Mouse (Mus musculus) frontal cortex, postnatal 25 days (tissue): ENCODE measurements around the gene Dcun1d3.

Experiments
- DNase-seq, 2 experiments: peaks; one replicate each; pipeline ENCODE4 v3.0.0; 2022; ENCODE audit warnings: low spot score in 2 of 2

The Dcun1d3 gene

GRCm38 (mm10) chr7:119873050-119873449, 23.0 kb downstream of the Dcun1d3 start:
- DNase-seq: no peak

DNA sequence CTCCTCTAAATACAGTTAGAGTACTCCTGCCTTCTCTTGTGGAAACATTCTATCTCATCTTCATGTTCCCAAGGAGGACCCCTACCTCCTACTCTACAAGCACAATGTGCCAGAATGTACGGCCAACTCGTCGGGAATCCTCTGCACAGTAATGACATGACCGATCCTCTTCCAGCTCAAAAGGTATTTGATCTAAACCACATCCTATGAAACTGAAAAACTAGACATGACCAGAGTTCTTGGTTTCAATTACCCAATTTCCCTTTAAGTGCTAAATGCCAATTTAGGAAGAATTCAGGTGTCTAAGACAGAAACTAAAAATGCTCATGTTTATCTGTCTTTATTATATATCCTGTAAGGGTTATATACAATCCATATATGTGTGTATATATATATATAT, 23.9 kb downstream of the Dcun1d3 start:
- no peak for DNase-seq

- no peak for DNase-seq
Measured at GRCm38 (mm10) chr7:119866136-119866535, 30.0 kb downstream of the Dcun1d3 start.

DNA sequence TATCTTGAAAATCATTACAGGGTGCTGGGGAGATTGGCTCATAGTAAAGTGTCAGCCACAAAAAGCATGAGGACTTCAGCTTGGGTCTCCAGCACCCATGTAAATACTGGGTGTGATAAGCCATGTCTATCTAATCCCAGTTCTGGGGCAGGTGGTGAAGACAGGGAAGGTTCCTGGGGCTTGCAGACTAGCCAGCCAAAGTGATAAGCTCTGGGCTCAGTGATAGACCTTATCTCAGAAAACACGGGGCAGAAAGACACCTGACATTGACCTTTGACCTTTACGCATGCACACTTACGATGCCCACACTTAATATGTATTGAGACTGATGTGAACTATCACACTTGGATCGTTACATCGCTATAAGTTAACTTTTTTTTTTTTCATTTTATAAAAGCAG, 31.6 kb downstream of the Dcun1d3 start:
- DNase-seq: no peak

GRCm38 (mm10) chr7:119862167-119862566, 33.9 kb downstream of the Dcun1d3 start:
- DNase-seq: no peak

DNA sequence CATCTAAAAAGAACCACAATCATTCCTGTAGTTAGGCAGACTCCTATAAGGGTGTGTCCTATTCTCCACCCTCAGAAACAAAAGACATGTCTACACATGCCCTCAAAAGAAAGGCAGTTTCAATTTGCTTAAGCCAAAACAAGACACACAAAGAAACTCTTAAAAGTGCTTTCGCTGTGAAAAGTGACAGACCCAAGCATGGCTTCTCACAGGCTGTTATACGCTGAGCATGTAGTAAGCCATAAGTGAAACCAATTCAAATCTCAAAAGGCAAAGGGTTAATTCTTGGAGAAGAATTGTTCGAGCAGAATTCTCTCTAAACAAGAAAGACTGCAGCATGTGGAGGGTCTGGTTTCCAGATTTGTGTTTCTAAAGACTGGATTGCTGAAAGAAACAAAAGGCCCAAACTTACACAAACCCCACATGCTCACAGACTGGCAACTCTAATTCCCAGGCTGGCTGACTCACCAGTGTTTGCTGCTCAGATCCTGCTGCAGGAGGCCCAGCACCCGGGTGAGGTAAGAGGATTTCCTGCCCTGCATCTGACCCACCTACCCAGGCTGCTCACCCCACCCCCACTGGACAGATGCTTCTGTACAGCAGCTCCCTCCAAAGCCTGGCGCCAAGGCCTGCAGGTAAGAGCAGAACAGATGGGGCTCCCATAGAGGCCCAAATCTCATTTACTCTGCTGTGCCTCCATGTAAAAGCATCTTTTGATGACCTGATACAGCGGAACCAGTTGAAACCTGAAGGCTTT, 34.6 kb downstream of the Dcun1d3 start:
- DNase-seq: peak in 1 of 2 experiments; percentile 18

GRCm38 (mm10) chr7:119860971-119861334, 35.1 kb downstream of the Dcun1d3 start:
- no peak for DNase-seq

DNA sequence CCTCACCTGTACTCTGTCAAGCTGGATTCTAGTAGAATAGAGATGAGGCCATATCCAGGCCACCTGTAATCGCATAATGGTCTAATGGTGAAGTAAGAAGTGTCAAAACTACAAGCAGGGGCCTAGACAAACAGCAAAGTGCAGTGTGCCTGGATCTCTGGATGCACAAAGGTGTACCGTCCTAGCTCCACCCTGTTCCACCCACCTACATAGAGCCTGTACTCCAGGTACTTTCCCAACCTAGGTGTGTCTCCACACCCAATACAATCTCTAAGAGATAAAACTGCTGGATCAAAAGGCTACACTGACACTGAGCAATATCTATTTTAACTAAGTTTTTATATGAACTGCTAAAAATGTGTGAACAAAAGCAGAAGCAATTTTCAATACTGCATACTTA, 35.5 kb downstream of the Dcun1d3 start:
- DNase-seq: no peak

- DNase-seq: no peak
Measured at GRCm38 (mm10) chr7:119860116-119860515, 36.0 kb downstream of the Dcun1d3 start.

GRCm38 (mm10) chr7:119859476-119859875, 36.6 kb downstream of the Dcun1d3 start:
- DNase-seq: no peak

- DNase-seq: no peak
Measured at GRCm38 (mm10) chr7:119855031-119855430, 41.1 kb downstream of the Dcun1d3 start.

- DNase-seq: no peak
Measured at GRCm38 (mm10) chr7:119854362-119854761, 41.7 kb downstream of the Dcun1d3 start.

DNA sequence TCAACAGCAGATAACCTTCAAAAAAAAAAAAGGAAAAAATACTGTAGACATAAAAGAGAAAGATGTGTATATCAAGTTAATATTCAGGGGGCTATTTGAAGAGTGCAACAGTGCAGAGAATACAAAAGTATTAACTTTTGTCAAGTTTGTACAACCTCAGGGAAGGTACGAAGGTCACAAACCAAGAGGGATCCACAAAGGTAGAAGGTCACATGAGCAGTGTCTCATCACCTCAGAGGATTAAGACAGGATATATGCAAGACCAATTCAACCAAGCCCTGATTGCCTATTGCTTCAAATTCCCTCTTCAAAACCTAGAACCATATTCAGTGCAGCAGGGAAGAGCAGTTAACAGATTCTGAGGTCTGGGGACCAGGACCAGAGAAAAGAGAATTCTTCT, 42.9 kb downstream of the Dcun1d3 start:
- no peak for DNase-seq

DNA sequence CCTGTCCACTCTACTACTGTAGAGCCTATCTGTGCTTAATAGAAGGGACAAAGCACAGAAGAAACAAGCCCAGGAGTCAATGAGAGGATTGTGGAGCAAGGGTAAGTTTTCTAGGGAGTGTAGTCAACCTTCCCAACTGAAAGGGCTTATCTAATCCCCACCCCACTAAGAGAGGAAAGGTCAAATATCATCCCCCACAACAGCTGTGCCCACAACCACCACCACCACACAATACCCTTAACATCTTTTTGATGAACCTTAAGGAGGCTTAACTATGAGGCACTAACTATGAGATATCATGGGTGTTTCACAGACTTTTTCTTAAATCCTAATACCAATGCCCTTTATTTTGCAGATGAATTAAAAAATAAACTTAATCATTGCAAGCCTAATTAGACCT, 43.6 kb downstream of the Dcun1d3 start:
- no peak for DNase-seq

- no peak for DNase-seq
Measured at GRCm38 (mm10) chr7:119850737-119851136, 45.4 kb downstream of the Dcun1d3 start.

GRCm38 (mm10) chr7:119849096-119849495, 47.0 kb downstream of the Dcun1d3 start:
- peak; percentile 64 to 71 for DNase-seq

GRCm38 (mm10) chr7:119847396-119847795, 48.7 kb downstream of the Dcun1d3 start:
- DNase-seq: no peak

GRCm38 (mm10) chr7:119845541-119845940, 50.6 kb downstream of the Dcun1d3 start:
- DNase-seq: no peak

- no peak for DNase-seq
Measured at GRCm38 (mm10) chr7:119841820-119842449, 54.2 kb downstream of the Dcun1d3 start.

DNA sequence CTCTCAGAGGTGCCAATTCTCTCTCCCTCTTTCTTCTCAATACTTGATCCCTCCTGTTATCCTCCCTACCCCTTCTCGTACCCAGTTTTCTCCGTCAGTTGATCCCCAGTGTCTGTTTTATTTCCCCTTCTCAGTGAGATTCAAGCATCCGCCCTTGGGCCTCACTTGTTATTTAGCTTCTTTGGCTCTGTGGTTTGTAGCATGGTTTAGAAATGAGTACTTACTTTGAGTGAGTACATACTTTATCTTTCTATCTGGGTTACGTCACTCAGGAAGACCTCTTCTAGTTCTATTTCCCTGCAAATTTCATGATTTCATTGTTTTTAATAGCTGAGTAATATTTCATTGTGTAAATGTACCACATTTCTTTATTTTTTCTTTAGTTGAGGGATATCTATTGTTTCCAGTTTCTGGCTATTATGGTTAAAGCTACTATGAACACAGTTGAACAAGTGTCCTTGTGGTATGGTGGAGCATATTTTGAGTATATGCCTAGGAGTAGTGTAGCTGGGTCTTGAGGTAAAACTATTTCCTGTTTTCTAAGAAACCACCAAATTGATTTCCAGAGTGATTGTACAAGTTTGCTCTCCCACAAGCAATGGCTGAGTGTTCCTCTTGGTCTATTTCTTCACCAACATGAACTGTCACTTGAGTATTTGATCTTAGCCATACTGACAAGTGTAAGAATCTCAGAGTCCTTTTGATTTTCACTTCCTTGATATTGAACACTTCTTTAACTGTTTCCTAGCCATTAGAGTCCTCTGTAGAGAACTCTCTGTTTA, 59.9 kb downstream of the Dcun1d3 start:
- no peak for DNase-seq

DNA sequence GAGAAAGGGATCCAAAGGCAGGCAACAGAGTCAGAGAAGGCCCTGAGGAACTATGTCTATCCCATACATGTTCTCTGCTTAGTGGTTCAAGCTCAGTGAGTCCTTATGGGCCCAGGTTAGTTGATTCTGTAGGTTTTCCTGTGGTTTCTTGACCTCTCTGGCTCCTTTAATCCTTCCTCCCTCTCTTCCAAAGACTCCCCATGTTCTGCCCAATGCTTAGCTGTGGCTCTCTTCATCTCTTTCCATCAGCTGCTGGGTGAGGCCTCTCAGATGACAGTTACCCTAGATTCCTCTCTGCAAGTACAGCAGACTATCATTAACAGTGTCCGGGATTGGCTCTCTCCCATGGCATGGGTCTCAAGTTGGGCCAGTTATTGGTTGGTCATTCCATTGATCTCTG, 60.7 kb downstream of the Dcun1d3 start:
- DNase-seq: no peak

DNA sequence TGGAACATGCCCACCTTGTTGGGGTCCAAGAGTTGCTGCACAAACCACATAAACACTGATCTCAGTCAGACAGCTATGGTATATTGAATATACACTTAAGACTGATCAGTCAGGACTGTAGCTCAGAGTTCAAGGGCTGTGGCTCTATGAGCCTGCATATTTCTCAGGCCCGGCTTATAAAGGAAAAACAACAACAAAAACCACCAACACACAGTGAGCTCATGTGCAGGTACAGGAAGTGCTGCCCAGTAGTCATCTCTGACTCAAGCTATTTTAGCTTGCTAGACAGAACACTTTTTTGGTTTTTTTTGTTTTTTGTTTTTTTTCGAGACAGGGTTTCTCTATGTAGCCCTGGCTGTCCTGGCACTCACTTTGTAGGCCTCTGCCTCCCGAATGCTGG, 87.4 kb downstream of the Dcun1d3 start:
- no peak for DNase-seq

- DNase-seq: no peak
Measured at GRCm38 (mm10) chr7:119807396-119807795, 88.7 kb downstream of the Dcun1d3 start.
